Mouse (Mus musculus) liver, embryonic 13.5 days (tissue): ENCODE data around the gene Nlk. TPM values are rescaled to one million over a fixed set of nuclear protein-coding genes. Genes with fewer than 3 reads are reported as not detected.
A peak's percentile ranks its signal among the peaks of the same experiment; 100 is the strongest.

Experiments used
- ATAC-seq: fragments of 200-750 bp; cut with Nextera tagmentation; 2 replicates; pipeline ENCODE4 v1.8.0; 2017; ENCODE audit warnings: low read depth, mild to moderate bottlenecking, moderate number of reproducible peaks, moderate library complexity
- DNase-seq: peaks from one replicate; pipeline ENCODE4 v3.0.0; 2022
- H3K27ac ChIP-seq: fragments of 300-500 bp; sonication (generic); 2 replicates; pipeline ENCODE4 v1.5.1; 2015; ENCODE audit warnings: moderate library complexity, mild to moderate bottlenecking, inconsistent platforms
- H3K27me3 ChIP-seq: fragments of 300-500 bp; sonication (generic); 2 replicates; pipeline ENCODE4 v1.6.1; 2015; ENCODE audit warnings: mild to moderate bottlenecking, inconsistent platforms
- H3K36me3 ChIP-seq: fragments of 300-500 bp; sonication (generic); 2 replicates; pipeline ENCODE4 v1.6.1; 2015; ENCODE audit warnings: mild to moderate bottlenecking, inconsistent platforms
- H3K4me1 ChIP-seq: fragments of 300-500 bp; sonication (generic); replicated peaks from 2 replicates; pipeline ENCODE4 v1.6.1; 2015; ENCODE audit warnings: inconsistent platforms
- H3K4me2 ChIP-seq: fragments of 300-500 bp; sonication (generic); 2 replicates; pipeline ENCODE4 v1.6.1; 2015; ENCODE audit warnings: inconsistent platforms, mild to moderate bottlenecking, moderate library complexity
- H3K4me3 ChIP-seq: fragments of 300-500 bp; sonication (generic); replicated peaks from 2 replicates; pipeline ENCODE4 v1.5.1; 2015; ENCODE audit warnings: mild to moderate bottlenecking, inconsistent platforms
- H3K9ac ChIP-seq: fragments of 300-500 bp; sonication (generic); 2 replicates; pipeline ENCODE4 v1.6.1; 2015; ENCODE audit warnings: mild to moderate bottlenecking, inconsistent platforms
- H3K9me3 ChIP-seq: fragments of 300-500 bp; sonication (generic); replicated peaks from 2 replicates; pipeline ENCODE4 v1.6.1; 2016; ENCODE audit warnings: inconsistent platforms
- WGBS: fragments of 180-500 bp; shearing (Covaris S2); methylation state at CpG from one replicate; pipeline ENCODE4 v1.1.7; 2015; ENCODE audit not compliant: insufficient replicate concordance; 5-methylcytosine and 5-hydroxymethylcytosine counted together
- polyA plus RNA-seq: library from polyadenylated mRNA; unstranded; fragments of >200 nt; fragmentation: Nextera tagmentation; extraction: Ambion mirVana; gene quantifications from 2 replicates; pipeline ENCODE4 v1.2.1, GENCODE M21; 2015

The Nlk gene
- polyA plus RNA-seq, 1 experiment from 2014 or later: 6.4 TPM

GRCm38 (mm10) chr11:78726366-78726765, 29.2 kb upstream of the Nlk start:
- Histone ChIP-seq H3K4me3 (no peak overlapping the region), H3K27me3 (no peaks in the 10 kb centered on the region), H3K27ac (no peak overlapping the region), H3K4me2 (no peak overlapping the region), H3K9ac (no peak overlapping the region), H3K4me1 (no peaks in the 10 kb centered on the region), H3K36me3 (no peaks in the 10 kb centered on the region), H3K9me3 (no peaks in the 10 kb centered on the region)
- ATAC-seq (no peak), DNase-seq (no peak)
- WGBS: 49% methylated on average over 3 of the region's 3 CpGs

- 67% methylated on average over 1 of the region's 1 CpGs for WGBS
- H3K4me1 ChIP-seq: no peaks in the 10 kb centered on the region
These were observed 27.6 kb upstream of the Nlk start for GRCm38 (mm10) chr11:78724792-78725191.

GRCm38 (mm10) chr11:78721419-78721818, 24.2 kb upstream of the Nlk start:
- no peaks in the 10 kb centered on the region for H3K36me3 ChIP-seq
- H3K27me3 ChIP-seq: no peaks in the 10 kb centered on the region
- no peak for DNase-seq
- no peaks in the 10 kb centered on the region for H3K4me1 ChIP-seq
- H3K9me3 ChIP-seq: no peaks in the 10 kb centered on the region
- no peak overlapping the region for H3K4me3 ChIP-seq
- no peak overlapping the region for H3K4me2 ChIP-seq
- no peak for ATAC-seq
- 66% methylated on average over 2 of the region's 2 CpGs for WGBS
- H3K27ac ChIP-seq: no peak overlapping the region
- H3K9ac ChIP-seq: no peak overlapping the region

More at GRCm38 (mm10) chr11:78724792-78725191, 27.6 kb upstream of the Nlk start:
- Histone ChIP-seq H3K9ac (no peak overlapping the region), H3K27ac (no peak overlapping the region), H3K4me3 (no peak overlapping the region), H3K4me2 (no peak overlapping the region), H3K9me3 (no peaks in the 10 kb centered on the region), H3K36me3 (no peaks in the 10 kb centered on the region), H3K27me3 (no peaks in the 10 kb centered on the region)
- ATAC-seq (no peak), DNase-seq (no peak)

GRCm38 (mm10) chr11:78717655-78718054, 20.5 kb upstream of the Nlk start:
- Histone ChIP-seq H3K4me2 (no peak overlapping the region), H3K27ac (no peak overlapping the region), H3K9ac (no peak overlapping the region), H3K27me3 (no peaks in the 10 kb centered on the region), H3K9me3 (no peaks in the 10 kb centered on the region), H3K4me1 (no peaks in the 10 kb centered on the region), H3K36me3 (no peaks in the 10 kb centered on the region), H3K4me3 (no peak overlapping the region)
- DNase-seq (no peak), ATAC-seq (no peak)
- 57% methylated on average over 4 of the region's 4 CpGs for WGBS

GRCm38 (mm10) chr11:78708642-78709041, 11.5 kb upstream of the Nlk start:
- ATAC-seq (no peak), DNase-seq (no peak)
- H3K4me1 ChIP-seq: no peaks in the 10 kb centered on the region
- H3K4me2 ChIP-seq: no peak overlapping the region
- 0 out of 2 replicates have a peak, but pooled peaks cover 3% of the 10 kb centered on the region for H3K27me3 ChIP-seq
- no peaks in the 10 kb centered on the region for H3K36me3 ChIP-seq
- no peaks in the 10 kb centered on the region for H3K9me3 ChIP-seq
- no peak overlapping the region for H3K9ac ChIP-seq
- no peak overlapping the region for H3K4me3 ChIP-seq
- H3K27ac ChIP-seq: no peak overlapping the region
- WGBS: 67% methylated on average over 2 of the region's 2 CpGs

GRCm38 (mm10) chr11:78706026-78706425, 8.9 kb upstream of the Nlk start:
- no peak overlapping the region for H3K9ac ChIP-seq
- H3K36me3 ChIP-seq: no peaks in the 10 kb centered on the region
- H3K27ac ChIP-seq: no peak overlapping the region
- no peak for ATAC-seq
- H3K4me2 ChIP-seq: no peak overlapping the region
- H3K4me3 ChIP-seq: no peak overlapping the region
- no peaks in the 10 kb centered on the region for H3K9me3 ChIP-seq
- 0 out of 2 replicates have a peak, but pooled peaks cover 6% of the 10 kb centered on the region for H3K27me3 ChIP-seq
- DNase-seq: no peak
- H3K4me1 ChIP-seq: no peaks in the 10 kb centered on the region

GRCm38 (mm10) chr11:78703085-78703484, 5.9 kb upstream of the Nlk start:
- no peaks in the 10 kb centered on the region for H3K9me3 ChIP-seq
- no peak overlapping the region for H3K27ac ChIP-seq
- 53% methylated on average over 5 of the region's 5 CpGs for WGBS
- H3K4me3 ChIP-seq: no peak overlapping the region
- H3K36me3 ChIP-seq: no peaks in the 10 kb centered on the region
- H3K27me3 ChIP-seq: 0 out of 2 replicates have a peak, but pooled peaks cover 6% of the 10 kb centered on the region
- no peak for DNase-seq
- H3K4me1 ChIP-seq: no peaks in the 10 kb centered on the region
- no peak for ATAC-seq
- H3K9ac ChIP-seq: no peak overlapping the region
- H3K4me2 ChIP-seq: no peak overlapping the region

- ATAC-seq (no peak), DNase-seq (no peak)
- 42% methylated on average over 3 of the region's 3 CpGs for WGBS
- Histone ChIP-seq H3K9ac (no peak overlapping the region), H3K27ac (no peak overlapping the region), H3K9me3 (no peaks in the 10 kb centered on the region), H3K4me1 (no peaks in the 10 kb centered on the region), H3K4me3 (no peak overlapping the region), H3K4me2 (no peak overlapping the region), H3K36me3 (no peaks in the 10 kb centered on the region), H3K27me3 (0 out of 2 replicates have a peak, but pooled peaks cover 6% of the 10 kb centered on the region)
These were observed 5.1 kb upstream of the Nlk start for GRCm38 (mm10) chr11:78702319-78702718.

- H3K4me1 ChIP-seq: peaks cover 32% of the 10 kb centered on the region
- H3K27ac ChIP-seq: no peak overlapping the region
- peak overlapping the region; percentile 51 for H3K9ac ChIP-seq
- peak overlapping the region; percentile 70 for H3K4me2 ChIP-seq
- ATAC-seq: peak; percentile 72
- under 1% methylated on average over 12 of the region's 12 CpGs for WGBS
- H3K4me3 ChIP-seq: peak overlapping the region; percentile 90
- peak; percentile 86 for DNase-seq
- 0 out of 2 replicates have a peak, but pooled peaks cover 6% of the 10 kb centered on the region for H3K27me3 ChIP-seq
- no peaks in the 10 kb centered on the region for H3K9me3 ChIP-seq
- H3K36me3 ChIP-seq: 0 out of 2 replicates have a peak, but pooled peaks cover 6% of the 10 kb centered on the region
These were observed 589 bp upstream of the Nlk start for GRCm38 (mm10) chr11:78697753-78698171.

GRCm38 (mm10) chr11:78694249-78694648, 2.9 kb downstream of the Nlk start:
- 60% methylated on average over 3 of the region's 3 CpGs for WGBS
- H3K9ac ChIP-seq: no peak overlapping the region
- DNase-seq (no peak), ATAC-seq (no peak)
- no peaks in the 10 kb centered on the region for H3K27me3 ChIP-seq
- H3K4me1 ChIP-seq: peaks cover 42% of the 10 kb centered on the region
- no peak overlapping the region for H3K4me2 ChIP-seq
- no peak overlapping the region for H3K27ac ChIP-seq
- H3K9me3 ChIP-seq: no peaks in the 10 kb centered on the region
- 0 out of 2 replicates have a peak, but pooled peaks cover 6% of the 10 kb centered on the region for H3K36me3 ChIP-seq
- no peak overlapping the region for H3K4me3 ChIP-seq

GRCm38 (mm10) chr11:78693307-78693706, 3.9 kb downstream of the Nlk start:
- Histone ChIP-seq H3K4me3 (no peak overlapping the region), H3K27ac (no peak overlapping the region), H3K27me3 (no peaks in the 10 kb centered on the region), H3K9me3 (no peaks in the 10 kb centered on the region), H3K36me3 (0 out of 2 replicates have a peak, but pooled peaks cover 6% of the 10 kb centered on the region), H3K4me1 (peaks cover 51% of the 10 kb centered on the region), H3K9ac (no peak overlapping the region), H3K4me2 (no peak overlapping the region)
- DNase-seq (no peak), ATAC-seq (no peak)
- WGBS: 80% methylated on average over 8 of the region's 8 CpGs

- peaks cover 52% of the 10 kb centered on the region for H3K4me1 ChIP-seq
These were observed 6.0 kb downstream of the Nlk start for GRCm38 (mm10) chr11:78691201-78691600.

More at GRCm38 (mm10) chr11:78691201-78691600, 6.0 kb downstream of the Nlk start:
- 0 out of 2 replicates have a peak, but pooled peaks cover 6% of the 10 kb centered on the region for H3K36me3 ChIP-seq
- 71% methylated on average over 2 of the region's 2 CpGs for WGBS
- no peaks in the 10 kb centered on the region for H3K9me3 ChIP-seq
- ATAC-seq (no peak), DNase-seq (no peak)
- H3K4me3 ChIP-seq: no peak overlapping the region
- H3K9ac ChIP-seq: no peak overlapping the region
- H3K27ac ChIP-seq: no peak overlapping the region
- no peaks in the 10 kb centered on the region for H3K27me3 ChIP-seq
- H3K4me2 ChIP-seq: no peak overlapping the region
